Mouse (Mus musculus): ENCODE measurements around the gene Gm5617. TPM values are rescaled to one million over a fixed set of nuclear protein-coding genes. Genes with fewer than 3 reads are reported as not detected.

The Gm5617 gene
- 75.5 and 80.6 TPM in 2 replicates for polyA plus RNA-seq (2012; rRNA removed; ENCODE audit: low replicate concordance)

GRCm38 (mm10) chr9:48494817-48495547 lies at the start of gene Gm5617, which contains the start of gene Rbm7:
Gene Gm5617, plus strand, starts transcription at chr9:48495442.
Gene Rbm7, minus strand, starts transcription at chr9:48495299.

GRCm38 (mm10) chr9:48480411-48481213 lies 14.6 kb upstream of the Gm5617 start, which contains the start of gene Rexo2:
Gene Rexo2, minus strand, starts transcription at chr9:48480623.

Other genes starting within 250 kb of the Gm5617 start
- gene Nxpe2, start 142.0 kb upstream of the Gm5617 start, polyA plus RNA-seq (2012; rRNA removed; ENCODE audit: low replicate concordance): 1.9 and 3.5 TPM in 2 replicates
- gene Rexo2, start 14.8 kb upstream of the Gm5617 start, polyA plus RNA-seq (2012; rRNA removed; ENCODE audit: low replicate concordance): 137 and 143 TPM in 2 replicates
- 37.2 and 44.4 TPM in 2 replicates for gene Rbm7, start 143 bp upstream of the Gm5617 start, polyA plus RNA-seq (2012; rRNA removed; ENCODE audit: low replicate concordance)
- 32.4 and 122 TPM in 2 replicates for gene Nnmt, start 109.7 kb downstream of the Gm5617 start, polyA plus RNA-seq (2012; rRNA removed; ENCODE audit: low replicate concordance)

Data from subcutaneous adipose tissue, adult 2 months (tissue).